Mouse (Mus musculus) kidney, adult 2 months (tissue): ENCODE measurements around the gene Lsm8.
"Not testable (repeated sequence)": the region's sequence is repeated elsewhere in the genome, so short reads cannot be mapped to it uniquely, and the experiment has no call there.

Source experiments
- CTCF ChIP-seq: fragments of 200-500 bp; conservative IDR thresholded peaks from 2 replicates; pipeline ENCODE4 v1.5.1; 2011; ENCODE audit warnings: low read depth, mild to moderate bottlenecking, control low read depth, low read length, moderate library complexity, mixed read lengths; ENCODE audit not compliant: insufficient read depth, insufficient read length
- POLR2A ChIP-seq: fragments of 200-500 bp; IDR thresholded peaks from one replicate; pipeline ENCODE4 v1.6.1; 2011; ENCODE audit warnings: low read depth, low read length, control low read depth

- not testable (repeated sequence) for TF ChIP-seq CTCF, POLR2A
These were observed 3.9 kb upstream of the Lsm8 start for GRCm38 (mm10) chr6:18844529-18844928.
